Mouse (Mus musculus) lung, adult 2 months (tissue): Measurements from ENCODE around the gene Efna3. TPM values are rescaled to one million over a fixed set of nuclear protein-coding genes. Genes with fewer than 3 reads are reported as not detected.

Source experiments
- DNase-seq: peaks from one replicate; pipeline ENCODE4 v3.0.0; 2022
- H3K4me1 ChIP-seq: fragments of 200-500 bp; 2 replicates; pipeline ENCODE4 v1.6.1; 2011; ENCODE audit warnings: low read length; ENCODE audit not compliant: control insufficient read depth, insufficient read depth
- H3K4me3 ChIP-seq: fragments of 200-500 bp; replicated peaks from 2 replicates; pipeline ENCODE3; 2011; ENCODE audit warnings: low read depth, mild to moderate bottlenecking, control low read depth, low read length; ENCODE audit errors: extremely low read depth
- CTCF ChIP-seq: fragments of 200-500 bp; IDR thresholded peaks from 2 replicates; pipeline ENCODE4 v1.5.1; 2011; ENCODE audit warnings: mild to moderate bottlenecking, low read length, control low read depth; ENCODE audit not compliant: insufficient read depth
- POLR2A ChIP-seq: fragments of 200-500 bp; IDR thresholded peaks from 2 replicates; pipeline ENCODE4 v1.6.1; 2011; ENCODE audit warnings: low read depth, mild to moderate bottlenecking, control low read depth, low read length, borderline replicate concordance; ENCODE audit errors: extremely low read depth
- WGBS: fragments of 180-500 bp; shearing (Covaris S2); methylation state at CpG from one replicate; pipeline ENCODE4 v1.1.7; 2018; 5-methylcytosine and 5-hydroxymethylcytosine counted together
- polyA plus RNA-seq: library from polyadenylated mRNA; depleted of rRNA; stranded (reverse); fragments of >200 nt; gene quantifications from 2 replicates; pipeline ENCODE4 v1.2.3, GENCODE M21; 2012

The Efna3 gene
- polyA plus RNA-seq, 1 experiment: 20.3 TPM

DNA sequence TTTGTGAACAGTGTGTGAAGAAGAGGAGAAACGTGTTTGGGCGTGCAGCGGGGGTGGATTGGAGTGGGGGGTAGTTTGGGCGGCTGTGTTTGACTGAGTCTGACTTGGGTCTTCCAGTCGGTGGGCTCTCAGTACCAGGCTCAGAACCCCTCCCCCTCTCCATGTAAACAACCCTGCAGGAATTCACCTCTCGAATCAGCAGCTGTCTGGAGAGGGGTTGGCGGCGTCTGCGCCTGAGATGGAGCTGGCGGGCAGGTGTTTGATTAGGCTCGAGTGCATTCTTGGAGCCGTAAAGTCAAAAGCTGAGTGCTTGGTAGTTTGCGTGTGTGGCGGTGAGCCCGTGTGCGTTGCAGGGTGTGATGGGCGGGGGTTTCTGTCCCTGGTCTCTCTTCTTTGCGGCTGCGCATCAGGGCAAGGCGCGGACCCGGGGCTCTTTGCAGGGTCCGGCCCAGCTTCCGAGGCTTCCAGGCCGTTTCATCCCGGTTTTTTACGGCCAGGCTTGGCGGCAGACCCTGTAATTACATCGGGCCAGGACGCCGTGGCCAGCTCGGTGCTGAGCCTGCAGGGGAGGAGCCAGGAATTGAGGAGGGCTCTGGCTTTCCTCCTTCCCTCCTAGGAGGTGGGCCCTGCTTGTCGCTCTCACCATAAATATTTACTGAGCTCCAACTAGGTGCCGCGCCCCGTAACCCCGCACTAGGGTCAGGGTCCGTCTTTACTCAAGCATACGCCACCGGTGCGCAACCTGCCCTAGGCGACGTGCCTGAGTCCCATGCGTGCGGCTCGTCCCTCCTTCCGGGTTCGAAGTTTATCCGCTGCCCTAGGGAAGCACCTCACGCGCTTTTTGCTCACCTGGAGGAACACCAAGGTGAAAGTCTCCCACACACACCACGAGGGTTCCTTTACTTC is 41.9 kb downstream of the Efna3 start, which contains the start of gene Efna1:
Gene Efna1, minus strand, starts transcription at position 537 of the 906 bp plus-strand sequence.
- peak within 1 kb of the TSS; percentile 92 for H3K4me3 ChIP-seq
- 1% methylated on average over 52 of the region's 52 CpGs for WGBS
- peaks cover 11% of the 10 kb centered on the region for H3K4me1 ChIP-seq
- peak; percentile 85 for DNase-seq
- no peak for TF ChIP-seq CTCF
- TF ChIP-seq POLR2A: peak; percentile 69; the same call in 1 of the 2 replicates

DNA sequence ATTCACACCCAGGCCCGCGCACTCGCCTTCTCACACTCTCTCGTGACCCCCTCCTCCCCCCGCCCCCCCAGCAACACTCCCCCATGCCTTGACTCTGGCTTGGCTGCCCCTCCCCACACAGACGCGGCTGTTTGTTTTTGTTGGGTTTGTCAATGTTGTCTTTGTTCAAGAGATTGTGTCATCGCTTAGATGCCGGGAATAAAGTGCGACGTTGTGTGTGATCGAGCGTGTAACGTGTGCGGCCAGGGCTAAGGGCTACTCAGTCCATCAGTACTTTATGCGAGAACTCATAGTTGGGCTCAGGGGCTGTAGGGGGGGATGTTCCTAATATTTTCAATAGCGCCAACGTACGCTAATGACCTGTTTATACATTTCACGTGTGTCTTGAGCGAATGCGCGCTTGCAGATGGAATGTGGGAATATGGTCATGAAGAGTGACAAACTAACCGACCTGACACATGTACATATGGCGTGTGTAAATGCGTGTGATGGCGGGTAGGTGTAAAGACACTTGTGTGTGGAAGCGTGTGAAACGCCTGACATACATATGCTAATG is 42.6 kb downstream of the Efna3 start:
- peaks cover 12% of the 10 kb centered on the region for H3K4me1 ChIP-seq
- peak; percentile 65 for DNase-seq
- WGBS: under 1% methylated on average over 29 of the region's 29 CpGs
- peak overlapping the region; percentile 92 for H3K4me3 ChIP-seq
- TF ChIP-seq CTCF (no peak), POLR2A (peak; percentile 54; the same call in 1 of the 2 replicates)

GRCm38 (mm10) chr3:89279153-89279890 is 43.4 kb downstream of the Efna3 start:
- 4% methylated on average over 35 of the region's 35 CpGs for WGBS
- Histone ChIP-seq H3K4me1 (peaks cover 12% of the 10 kb centered on the region), H3K4me3 (peak overlapping the region; percentile 92)
- peak; percentile 88 for DNase-seq
- TF ChIP-seq CTCF (no peak), POLR2A (0 out of 2 replicates have a peak, but pooled peaks have one; percentile 94)

- TF ChIP-seq POLR2A (no peak), CTCF (no peak)
- no peak for DNase-seq
- Histone ChIP-seq H3K4me3 (peak overlapping the region; percentile 92), H3K4me1 (peaks cover 12% of the 10 kb centered on the region)
- 22% methylated on average over 8 of the region's 8 CpGs for WGBS
These were observed 44.1 kb downstream of the Efna3 start for GRCm38 (mm10) chr3:89278643-89279042.

- DNase-seq: no peak
- H3K4me1 ChIP-seq: peaks cover 12% of the 10 kb centered on the region
- peak overlapping the region; percentile 92 for H3K4me3 ChIP-seq
- WGBS: 34% methylated on average over 7 of the region's 7 CpGs
- TF ChIP-seq CTCF: no peak
- TF ChIP-seq POLR2A: peak; percentile 88; the same call in 1 of the 2 replicates
These were observed 44.7 kb downstream of the Efna3 start for GRCm38 (mm10) chr3:89278107-89278506.

DNA sequence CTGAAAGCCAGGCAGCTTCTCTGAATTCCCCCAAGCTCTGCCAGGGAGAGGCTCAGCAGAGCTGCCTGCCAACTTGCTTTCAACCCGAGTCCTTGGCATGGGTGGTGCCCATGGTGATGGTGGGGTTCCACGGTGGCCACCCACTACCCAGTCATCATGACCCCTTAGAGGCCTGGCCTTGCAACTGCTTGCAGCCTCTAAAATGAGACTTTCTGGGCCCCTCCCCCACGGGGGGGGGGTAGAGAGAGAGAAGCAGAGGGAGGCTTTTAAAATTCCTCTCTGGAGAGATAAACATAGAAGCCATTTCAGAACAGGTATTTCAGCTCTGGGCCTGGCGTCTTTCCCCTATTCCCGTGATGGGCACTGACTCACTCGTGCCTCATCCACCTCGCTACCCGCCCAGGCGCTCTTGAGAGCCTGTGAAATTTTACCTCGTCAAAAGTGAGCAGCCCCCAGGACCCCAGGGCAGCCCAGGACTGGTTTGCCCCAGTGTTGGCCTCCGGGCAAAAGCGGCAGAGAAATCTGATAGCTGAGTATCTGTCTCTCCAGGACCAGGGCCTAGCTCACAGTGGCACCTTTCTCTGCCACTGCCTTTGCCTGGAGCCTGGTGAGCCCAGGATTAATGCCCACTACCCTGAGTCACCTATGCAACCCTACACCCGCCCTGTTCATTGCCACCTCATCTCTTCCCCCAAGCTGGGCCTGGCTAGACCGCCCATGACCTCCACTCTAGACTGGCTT is 45.3 kb downstream of the Efna3 start:
- H3K4me1 ChIP-seq: peaks cover 12% of the 10 kb centered on the region
- 26% methylated on average over 14 of the region's 14 CpGs for WGBS
- H3K4me3 ChIP-seq: peak overlapping the region; percentile 92
- peak; percentile 69 for DNase-seq
- TF ChIP-seq POLR2A (peak; percentile 19; the same call in 1 of the 2 replicates), CTCF (no peak)

DNA sequence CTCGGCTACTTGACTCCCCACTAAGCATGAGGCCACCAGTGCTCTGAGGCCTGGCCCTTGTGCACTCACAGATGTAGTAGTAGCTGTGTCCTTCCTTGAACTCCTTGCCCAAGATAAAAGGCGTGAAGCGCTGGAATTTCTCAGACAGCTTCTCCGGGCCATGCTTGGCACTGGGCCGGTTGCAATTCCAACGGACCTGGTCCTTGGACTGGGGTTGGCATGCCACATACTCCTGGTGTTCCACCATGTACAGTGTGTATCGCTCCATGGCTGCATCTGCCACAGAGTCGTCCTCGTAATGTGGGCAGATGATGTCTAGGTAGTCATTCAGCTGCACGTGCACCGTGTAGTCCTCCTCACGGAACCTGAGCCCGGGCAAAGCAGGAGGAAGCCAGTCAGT is 46.7 kb downstream of the Efna3 start:
- TF ChIP-seq CTCF: no peak
- 0 out of 2 replicates have a peak, but pooled peaks have one; percentile 13 for TF ChIP-seq POLR2A
- H3K4me3 ChIP-seq: peak overlapping the region; percentile 7
- peaks cover 11% of the 10 kb centered on the region for H3K4me1 ChIP-seq
- 68% methylated on average over 13 of the region's 13 CpGs for WGBS
- DNase-seq: no peak

- peak; percentile 31 for DNase-seq
- whole genome bisulfite sequencing: 47% methylated on average over 6 of the region's 6 CpGs
- Histone ChIP-seq H3K4me3 (no peak overlapping the region), H3K4me1 (peaks cover 25% of the 10 kb centered on the region)
- no peak for TF ChIP-seq CTCF
- no peak for TF ChIP-seq POLR2A
These were observed 51.0 kb downstream of the Efna3 start for GRCm38 (mm10) chr3:89271760-89272159.
